Mouse (Mus musculus) layer of hippocampus, adult 2 months (tissue): Measurements from ENCODE around the gene Togaram2. TPM values are rescaled to one million over a fixed set of nuclear protein-coding genes. Genes with fewer than 3 reads are reported as not detected.
"Not testable (repeated sequence)": the region's sequence is repeated elsewhere in the genome, so short reads cannot be mapped to it uniquely, and the experiment has no call there.

Experiments
- DNase-seq, 2 experiments: peaks; one replicate each; pipeline ENCODE4 v3.0.0; 2022; ENCODE audit warnings: low spot score in 2 of 2
- H3K27ac ChIP-seq: fragments of 200-600 bp; 2 replicates; pipeline ENCODE4 v1.8.1; 2022
- H3K4me3 ChIP-seq: fragments of 200-600 bp; 2 replicates; pipeline ENCODE4 v1.8.1; 2022; ENCODE audit warnings: mild to moderate bottlenecking
- CTCF ChIP-seq: fragments of 200-600 bp; conservative IDR thresholded peaks from 2 replicates; pipeline ENCODE4 v1.8.1; 2022; ENCODE audit warnings: antibody characterized with exemption, mild to moderate bottlenecking, moderate library complexity
- total RNA-seq, 2 experiments: library from RNA; stranded (reverse); gene quantifications; 2 replicates each; pipeline ENCODE4 v1.2.3; 2021

Gene Togaram2
- total RNA-seq, 2 experiments from 2014 or later: 1.2 to 1.3 TPM

- no peak for DNase-seq
- Histone ChIP-seq H3K27ac (no peak overlapping the region), H3K4me3 (no peak overlapping the region)
- no peak for TF ChIP-seq CTCF
Observed at GRCm38 (mm10) chr17:71717881-71718625, 45.0 kb downstream of the Togaram2 start.

GRCm38 (mm10) chr17:71720434-71720833 is 47.4 kb downstream of the Togaram2 start:
- Histone ChIP-seq H3K27ac (no peak overlapping the region), H3K4me3 (no peak overlapping the region)
- DNase-seq: no peak
- no peak for TF ChIP-seq CTCF

- no peak overlapping the region for H3K27ac ChIP-seq
- no peak for TF ChIP-seq CTCF
- no peak overlapping the region for H3K4me3 ChIP-seq
- DNase-seq: no peak
Observed at GRCm38 (mm10) chr17:71721019-71721418, 48.0 kb downstream of the Togaram2 start.

GRCm38 (mm10) chr17:71730655-71731054 is 57.6 kb downstream of the Togaram2 start:
- TF ChIP-seq CTCF: no peak
- H3K4me3 ChIP-seq: no peak overlapping the region
- no peak overlapping the region for H3K27ac ChIP-seq
- DNase-seq: no peak

- no peak for TF ChIP-seq CTCF
- DNase-seq: no peak
- Histone ChIP-seq H3K27ac (no peak overlapping the region), H3K4me3 (no peak overlapping the region)
Observed at GRCm38 (mm10) chr17:71736442-71736841, 63.4 kb downstream of the Togaram2 start.

GRCm38 (mm10) chr17:71742156-71742555 is 69.1 kb downstream of the Togaram2 start:
- TF ChIP-seq CTCF: no peak
- no peak for DNase-seq
- no peak overlapping the region for H3K27ac ChIP-seq
- H3K4me3 ChIP-seq: no peak overlapping the region

DNA sequence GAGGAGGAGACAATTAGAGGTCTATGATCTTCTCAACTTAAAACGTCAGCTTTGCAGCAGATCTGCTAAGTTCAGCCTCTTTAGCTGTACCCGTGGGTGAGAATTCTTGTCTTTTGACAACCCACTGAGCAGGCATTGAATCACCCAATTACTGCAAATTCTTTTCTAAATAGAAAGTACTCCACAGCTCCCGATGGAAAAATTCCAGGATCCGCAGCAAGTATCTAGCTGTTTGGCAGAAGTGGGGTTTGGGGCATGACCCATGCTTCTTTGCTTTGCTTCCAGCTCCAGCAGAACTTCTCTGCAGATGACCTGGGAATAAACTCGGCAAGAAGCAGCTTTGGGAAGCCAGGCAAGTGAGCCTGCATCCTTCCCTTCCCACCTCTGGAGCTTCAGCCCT is 69.9 kb downstream of the Togaram2 start:
- Histone ChIP-seq H3K4me3 (no peak overlapping the region), H3K27ac (peak overlapping the region; percentile 48; the same call in 1 of the 2 replicates)
- no peak for TF ChIP-seq CTCF
- peak; percentile 31 to 56 for DNase-seq

DNA sequence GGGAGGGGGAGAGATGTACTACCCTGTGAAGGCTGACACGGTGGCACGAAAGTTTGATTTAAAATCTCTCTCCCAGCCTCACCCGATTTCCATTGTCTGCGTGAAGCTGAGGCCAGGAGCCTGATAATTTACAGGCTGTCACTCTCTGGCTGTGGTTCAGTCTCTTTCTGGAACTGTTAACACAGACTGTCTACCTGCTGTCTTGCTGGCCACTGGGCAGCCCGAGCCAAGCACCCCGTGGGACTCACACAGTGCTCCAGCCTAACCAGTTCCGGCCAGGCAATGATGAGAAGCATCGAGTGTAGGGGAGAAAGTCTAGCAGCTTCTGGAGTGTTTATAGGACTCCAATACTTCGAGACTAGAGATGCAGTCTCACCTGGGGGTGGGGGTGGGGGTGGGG is 73.1 kb downstream of the Togaram2 start:
- no peak for TF ChIP-seq CTCF
- Histone ChIP-seq H3K4me3 (no peak overlapping the region), H3K27ac (no peak overlapping the region)
- DNase-seq: no peak

GRCm38 (mm10) chr17:71747561-71747960 is 74.5 kb downstream of the Togaram2 start:
- Histone ChIP-seq H3K4me3 (no peak overlapping the region), H3K27ac (no peak overlapping the region)
- no peak for TF ChIP-seq CTCF
- no peak for DNase-seq

- TF ChIP-seq CTCF: no peak
Observed at GRCm38 (mm10) chr17:71749616-71750168, 76.6 kb downstream of the Togaram2 start.

DNA sequence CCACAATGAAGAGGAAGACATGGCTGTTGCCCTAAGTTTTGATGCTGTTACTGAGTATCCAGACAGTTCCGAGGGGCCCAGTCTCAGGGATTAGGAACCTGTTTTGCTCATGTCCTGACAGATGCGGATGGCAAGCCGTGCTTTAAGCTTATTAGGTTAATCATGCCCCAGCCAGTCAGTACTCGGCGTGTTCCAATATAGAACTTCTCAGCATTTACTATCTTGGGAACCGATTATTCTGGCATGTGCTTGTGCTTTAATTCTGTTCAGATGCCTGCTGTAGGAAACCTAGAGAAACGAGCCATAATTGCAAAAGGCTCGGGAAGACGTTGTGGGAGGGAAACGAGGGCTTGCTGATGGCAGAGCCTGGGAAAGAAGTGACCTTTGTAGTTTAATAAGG is 79.8 kb downstream of the Togaram2 start, which contains the start of gene Pcare:
TSS of gene Pcare (minus strand) at position 64 of the 400 bp plus-strand sequence.
- TF ChIP-seq CTCF: no peak
- DNase-seq: peak in 1 of 2 experiments; percentile 16
- H3K4me3 ChIP-seq: no peak within 1 kb of the TSS
- no peak within 1 kb of the TSS for H3K27ac ChIP-seq

More at GRCm38 (mm10) chr17:71749616-71750168, 76.6 kb downstream of the Togaram2 start:
- Histone ChIP-seq H3K27ac (no peak overlapping the region), H3K4me3 (no peak overlapping the region)
- no peak for DNase-seq

- no peak for TF ChIP-seq CTCF
- H3K27ac ChIP-seq: no peak overlapping the region
- no peak overlapping the region for H3K4me3 ChIP-seq
- no peak for DNase-seq
Observed at GRCm38 (mm10) chr17:71760536-71760935, 87.5 kb downstream of the Togaram2 start.

- H3K27ac ChIP-seq, DNase-seq, H3K4me3 ChIP-seq: not testable (repeated sequence)
Observed at GRCm38 (mm10) chr17:71768173-71768572, 95.1 kb downstream of the Togaram2 start, which contains the start of gene Clip4. Clip4 (plus strand) TSS chr17:71768473.

DNA sequence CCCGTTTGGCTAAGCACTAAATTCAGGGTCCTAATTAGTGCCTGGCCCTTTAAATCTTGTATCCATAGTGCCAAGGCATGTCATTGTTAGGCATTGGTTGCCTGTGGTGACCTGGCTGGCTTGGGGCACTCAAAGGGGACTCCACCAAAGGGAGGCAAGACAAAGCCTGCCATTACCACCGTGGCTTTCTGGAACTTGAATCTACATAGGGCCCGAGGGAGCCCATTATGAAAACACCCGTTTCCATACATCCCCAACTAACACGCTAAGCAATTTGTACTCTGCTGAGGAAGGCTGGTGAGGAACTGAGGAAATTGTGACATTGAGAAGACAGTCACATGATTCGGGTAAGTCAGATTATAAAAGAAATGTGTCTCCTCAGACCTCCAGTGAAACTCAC is 96.5 kb downstream of the Togaram2 start:
- H3K4me3 ChIP-seq: no peak overlapping the region

More for the DNA sequence above, 96.5 kb downstream of the Togaram2 start:
- no peak for DNase-seq
- no peak for TF ChIP-seq CTCF
- H3K27ac ChIP-seq: no peak overlapping the region
